Mouse (Mus musculus): ENCODE data around the gene Pgpep1l. TPM values are rescaled to one million over a fixed set of nuclear protein-coding genes. Genes with fewer than 3 reads are reported as not detected.

Gene Pgpep1l
- not detected in 2 replicates for polyA plus RNA-seq (2014; fragmentation: Nextera tagmentation; extraction: Ambion mirVana)

- Histone ChIP-seq H3K9me3 (ENCODE audit: control insufficient read depth, low read length) (no peaks in the 10 kb centered on the region), H3K4me1 (replicated peaks; ENCODE audit: control insufficient read depth, insufficient read depth, low read length) (no peaks in the 10 kb centered on the region; the same call in 1 of the 2 replicates), H3K27ac (ENCODE audit: low read depth, low read length) (no peak within 1 kb of the TSS), H3K27me3 (replicated peaks; ENCODE audit: control insufficient read depth, insufficient read depth, low read length) (peaks cover 12% of the 10 kb centered on the region), H3K9ac (ENCODE audit: low read depth, low read length) (no peak within 1 kb of the TSS), H3K36me3 (ENCODE audit: control insufficient read depth, insufficient read depth, low read length) (no peaks in the 10 kb centered on the region), H3K4me3 (ENCODE audit: low read depth, low read length) (peak within 1 kb of the TSS; percentile 23; the same call in 1 of the 2 replicates), H3K4me2 (peak within 1 kb of the TSS; percentile 67)
- ATAC-seq (replicated peaks; ENCODE audit: low FRiP score) = no peak
- WGBS = 10% methylated on average over 25 of the region's 25 CpGs
- DNase-seq (ENCODE audit: low spot score) = no peak
Measured at GRCm38 (mm10) chr7:68264028-68264453, at the start of gene Pgpep1l. TSS of gene Pgpep1l (minus strand) at chr7:68264233.

GRCm38 (mm10) chr7:68313038-68313782, 49.2 kb upstream of the Pgpep1l start:
- Histone ChIP-seq H3K4me3 (ENCODE audit: low read depth, low read length) (no peak overlapping the region), H3K27ac (ENCODE audit: low read depth, low read length) (no peak overlapping the region), H3K9ac (ENCODE audit: low read depth, low read length) (no peak overlapping the region), H3K9me3 (ENCODE audit: control insufficient read depth, low read length) (no peaks in the 10 kb centered on the region), H3K27me3 (replicated peaks; ENCODE audit: control insufficient read depth, insufficient read depth, low read length) (no peaks in the 10 kb centered on the region), H3K4me1 (replicated peaks; ENCODE audit: control insufficient read depth, insufficient read depth, low read length) (no peaks in the 10 kb centered on the region), H3K36me3 (ENCODE audit: control insufficient read depth, insufficient read depth, low read length) (no peaks in the 10 kb centered on the region), H3K4me2 (no peak overlapping the region)
- DNase-seq (ENCODE audit: low spot score) (no peak), ATAC-seq (replicated peaks; ENCODE audit: low FRiP score) (no peak)
- WGBS = 70% methylated on average over 14 of the region's 14 CpGs

- Histone ChIP-seq H3K4me2 (no peak overlapping the region), H3K9me3 (ENCODE audit: control insufficient read depth, low read length) (no peaks in the 10 kb centered on the region), H3K36me3 (ENCODE audit: control insufficient read depth, insufficient read depth, low read length) (no peaks in the 10 kb centered on the region), H3K27ac (ENCODE audit: low read depth, low read length) (no peak overlapping the region), H3K9ac (ENCODE audit: low read depth, low read length) (no peak overlapping the region), H3K4me3 (ENCODE audit: low read depth, low read length) (no peak overlapping the region), H3K4me1 (replicated peaks; ENCODE audit: control insufficient read depth, insufficient read depth, low read length) (no peaks in the 10 kb centered on the region), H3K27me3 (replicated peaks; ENCODE audit: control insufficient read depth, insufficient read depth, low read length) (no peaks in the 10 kb centered on the region)
- ATAC-seq (replicated peaks; ENCODE audit: low FRiP score) (no peak), DNase-seq (ENCODE audit: low spot score) (no peak)
- 72% methylated on average over 5 of the region's 5 CpGs for WGBS
Measured at GRCm38 (mm10) chr7:68312395-68312794, 48.4 kb upstream of the Pgpep1l start.

- H3K4me2 ChIP-seq = no peak overlapping the region
- no peak overlapping the region for H3K9ac ChIP-seq (ENCODE audit: low read depth, low read length)
- WGBS = 89% methylated on average over 6 of the region's 6 CpGs
- no peaks in the 10 kb centered on the region for H3K4me1 ChIP-seq (replicated peaks; ENCODE audit: control insufficient read depth, insufficient read depth, low read length)
- DNase-seq (ENCODE audit: low spot score) (no peak), ATAC-seq (replicated peaks; ENCODE audit: low FRiP score) (no peak)
- H3K27me3 ChIP-seq (replicated peaks; ENCODE audit: control insufficient read depth, insufficient read depth, low read length) = no peaks in the 10 kb centered on the region
- H3K27ac ChIP-seq (ENCODE audit: low read depth, low read length) = no peak overlapping the region
- H3K4me3 ChIP-seq (ENCODE audit: low read depth, low read length) = no peak overlapping the region
- no peaks in the 10 kb centered on the region for H3K36me3 ChIP-seq (ENCODE audit: control insufficient read depth, insufficient read depth, low read length)
- no peaks in the 10 kb centered on the region for H3K9me3 ChIP-seq (ENCODE audit: control insufficient read depth, low read length)
Measured at GRCm38 (mm10) chr7:68311469-68311868, 47.4 kb upstream of the Pgpep1l start.

- WGBS = 84% methylated on average over 8 of the region's 8 CpGs
- no peak overlapping the region for H3K9ac ChIP-seq (ENCODE audit: low read depth, low read length)
- H3K36me3 ChIP-seq (ENCODE audit: control insufficient read depth, insufficient read depth, low read length) = no peaks in the 10 kb centered on the region
- no peaks in the 10 kb centered on the region for H3K4me1 ChIP-seq (replicated peaks; ENCODE audit: control insufficient read depth, insufficient read depth, low read length)
- H3K9me3 ChIP-seq (ENCODE audit: control insufficient read depth, low read length) = no peaks in the 10 kb centered on the region
- H3K4me2 ChIP-seq = no peak overlapping the region
- H3K27ac ChIP-seq (ENCODE audit: low read depth, low read length) = no peak overlapping the region
- H3K4me3 ChIP-seq (ENCODE audit: low read depth, low read length) = no peak overlapping the region
- H3K27me3 ChIP-seq (replicated peaks; ENCODE audit: control insufficient read depth, insufficient read depth, low read length) = no peaks in the 10 kb centered on the region
- ATAC-seq (replicated peaks; ENCODE audit: low FRiP score) (no peak), DNase-seq (ENCODE audit: low spot score) (no peak)
Measured at GRCm38 (mm10) chr7:68306756-68307155, 42.7 kb upstream of the Pgpep1l start.

- H3K36me3 ChIP-seq (ENCODE audit: control insufficient read depth, insufficient read depth, low read length) = no peaks in the 10 kb centered on the region
- no peak overlapping the region for H3K4me3 ChIP-seq (ENCODE audit: low read depth, low read length)
- WGBS = 80% methylated on average over 11 of the region's 11 CpGs
- H3K27me3 ChIP-seq (replicated peaks; ENCODE audit: control insufficient read depth, insufficient read depth, low read length) = no peaks in the 10 kb centered on the region
- no peak for DNase-seq (ENCODE audit: low spot score)
- H3K9ac ChIP-seq (ENCODE audit: low read depth, low read length) = no peak overlapping the region
- H3K27ac ChIP-seq (ENCODE audit: low read depth, low read length) = no peak overlapping the region
- no peaks in the 10 kb centered on the region for H3K9me3 ChIP-seq (ENCODE audit: control insufficient read depth, low read length)
- no peaks in the 10 kb centered on the region for H3K4me1 ChIP-seq (replicated peaks; ENCODE audit: control insufficient read depth, insufficient read depth, low read length)
- H3K4me2 ChIP-seq = no peak overlapping the region
- ATAC-seq (replicated peaks; ENCODE audit: low FRiP score) = no peak
Measured at GRCm38 (mm10) chr7:68305781-68306575, 41.9 kb upstream of the Pgpep1l start.

GRCm38 (mm10) chr7:68303685-68304084, 39.7 kb upstream of the Pgpep1l start:
- 66% methylated on average over 6 of the region's 6 CpGs for WGBS
- no peak for DNase-seq (ENCODE audit: low spot score)

GRCm38 (mm10) chr7:68302586-68303433, 38.8 kb upstream of the Pgpep1l start:
- H3K36me3 ChIP-seq (ENCODE audit: control insufficient read depth, insufficient read depth, low read length) = no peaks in the 10 kb centered on the region
- WGBS = 25% methylated on average over 18 of the region's 18 CpGs
- no peak overlapping the region for H3K9ac ChIP-seq (ENCODE audit: low read depth, low read length)
- no peaks in the 10 kb centered on the region for H3K27me3 ChIP-seq (replicated peaks; ENCODE audit: control insufficient read depth, insufficient read depth, low read length)
- peak overlapping the region; percentile 58 for H3K4me2 ChIP-seq
- H3K9me3 ChIP-seq (ENCODE audit: control insufficient read depth, low read length) = no peaks in the 10 kb centered on the region
- H3K4me3 ChIP-seq (ENCODE audit: low read depth, low read length) = peak overlapping the region; percentile 29; the same call in 1 of the 2 replicates
- H3K27ac ChIP-seq (ENCODE audit: low read depth, low read length) = no peak overlapping the region
- DNase-seq (ENCODE audit: low spot score) = peak; percentile 75
- ATAC-seq (replicated peaks; ENCODE audit: low FRiP score) = no peak
- H3K4me1 ChIP-seq (replicated peaks; ENCODE audit: control insufficient read depth, insufficient read depth, low read length) = no peaks in the 10 kb centered on the region

More at GRCm38 (mm10) chr7:68303685-68304084, 39.7 kb upstream of the Pgpep1l start:
- no peaks in the 10 kb centered on the region for H3K4me1 ChIP-seq (replicated peaks; ENCODE audit: control insufficient read depth, insufficient read depth, low read length)
- H3K36me3 ChIP-seq (ENCODE audit: control insufficient read depth, insufficient read depth, low read length) = no peaks in the 10 kb centered on the region
- H3K27me3 ChIP-seq (replicated peaks; ENCODE audit: control insufficient read depth, insufficient read depth, low read length) = no peaks in the 10 kb centered on the region
- H3K9ac ChIP-seq (ENCODE audit: low read depth, low read length) = no peak overlapping the region
- H3K4me3 ChIP-seq (ENCODE audit: low read depth, low read length) = no peak overlapping the region
- no peak overlapping the region for H3K27ac ChIP-seq (ENCODE audit: low read depth, low read length)
- no peak overlapping the region for H3K4me2 ChIP-seq
- no peaks in the 10 kb centered on the region for H3K9me3 ChIP-seq (ENCODE audit: control insufficient read depth, low read length)
- no peak for ATAC-seq (replicated peaks; ENCODE audit: low FRiP score)
